Mouse (Mus musculus) testis, adult 2 months (tissue): ENCODE measurements around the gene Ybx2. TPM values are rescaled to one million over a fixed set of nuclear protein-coding genes. Genes with fewer than 3 reads are reported as not detected.

Experiments
- H3K27ac ChIP-seq: fragments of 200-500 bp; 2 replicates; pipeline ENCODE4 v1.5.1; 2012; ENCODE audit warnings: low read depth, low read length; ENCODE audit not compliant: control insufficient read depth, insufficient read depth
- H3K27me3 ChIP-seq: fragments of 200-500 bp; 2 replicates; pipeline ENCODE4 v1.6.1; 2012; ENCODE audit warnings: mild to moderate bottlenecking, low read length, moderate library complexity; ENCODE audit not compliant: control insufficient read depth, insufficient read depth
- H3K36me3 ChIP-seq: fragments of 200-500 bp; 2 replicates; pipeline ENCODE4 v1.6.1; 2012; ENCODE audit warnings: mild to moderate bottlenecking, low read length; ENCODE audit not compliant: control insufficient read depth, insufficient read depth
- H3K4me1 ChIP-seq: fragments of 200-500 bp; 2 replicates; pipeline ENCODE4 v1.6.1; 2012; ENCODE audit warnings: low read length; ENCODE audit not compliant: control insufficient read depth, insufficient read depth
- H3K4me3 ChIP-seq: fragments of 200-500 bp; 2 replicates; pipeline ENCODE4 v1.5.1; 2012; ENCODE audit warnings: low read depth, mild to moderate bottlenecking, low read length, moderate library complexity, mixed read lengths; ENCODE audit not compliant: control insufficient read depth
- CTCF ChIP-seq: fragments of 200-500 bp; IDR thresholded peaks from 2 replicates; pipeline ENCODE4 v1.5.1; 2012; ENCODE audit warnings: low read depth, mild to moderate bottlenecking, inconsistent platforms, low read length, moderate library complexity; ENCODE audit not compliant: control insufficient read depth, insufficient read depth, insufficient replicate concordance
- POLR2A ChIP-seq: fragments of 200-500 bp; IDR thresholded peaks from 2 replicates; pipeline ENCODE4 v1.6.1; 2012; ENCODE audit warnings: low read depth, mild to moderate bottlenecking, inconsistent platforms, low read length, moderate library complexity; ENCODE audit not compliant: control insufficient read depth
- polyA plus RNA-seq: library from polyadenylated mRNA; depleted of rRNA; stranded (reverse); fragments of >200 nt; gene quantifications from 2 replicates; pipeline ENCODE4 v1.2.3, GENCODE M21; 2012

Gene Ybx2
- polyA plus RNA-seq, 1 experiment: 3,883 TPM

DNA sequence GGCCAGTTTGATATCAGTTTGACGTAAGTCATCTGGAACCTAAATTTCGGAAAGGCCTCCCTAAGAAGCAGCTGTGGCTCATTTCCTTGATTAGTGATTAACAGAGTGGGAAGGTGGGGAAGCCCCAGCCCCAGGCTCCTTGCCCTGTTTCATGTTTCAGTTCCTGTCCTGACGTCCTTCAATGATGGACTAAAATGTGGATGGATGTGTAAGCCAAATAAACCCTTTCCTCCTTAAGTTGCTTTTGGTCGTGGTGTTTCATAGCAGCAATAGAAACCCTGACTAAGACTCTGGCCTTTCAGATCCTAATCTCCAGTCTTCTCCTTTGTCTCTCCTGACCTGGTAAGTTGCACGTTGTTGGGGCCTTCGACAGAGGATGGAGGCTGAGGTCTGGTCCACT is 34.6 kb downstream of the Ybx2 start:
- H3K36me3 ChIP-seq: peaks cover 2% of the 10 kb centered on the region; the same call in 1 of the 2 replicates
- peaks cover 19% of the 10 kb centered on the region for H3K4me1 ChIP-seq
- H3K27me3 ChIP-seq: no peaks in the 10 kb centered on the region
- H3K4me3 ChIP-seq: no peak overlapping the region
- H3K27ac ChIP-seq: no peak overlapping the region
- no peak for TF ChIP-seq CTCF
- TF ChIP-seq POLR2A: no peak

DNA sequence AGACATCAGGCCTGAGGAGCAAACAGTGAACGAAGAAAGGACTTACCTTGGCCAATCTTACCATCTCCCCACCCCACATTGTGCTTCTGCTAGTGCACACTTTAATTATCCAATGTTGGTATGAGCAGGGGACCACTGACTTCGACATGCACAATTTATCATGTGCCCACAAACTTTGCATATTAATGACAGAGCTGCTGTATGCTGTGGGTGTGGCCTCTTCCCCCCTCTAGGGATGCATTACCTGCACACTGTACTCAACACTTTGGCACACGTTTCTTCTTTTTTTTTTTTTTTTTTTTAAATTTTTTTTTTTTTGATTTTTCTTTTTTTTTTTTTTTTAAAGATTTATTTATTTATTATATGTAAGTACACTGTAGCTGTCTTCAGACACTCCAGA is 35.2 kb downstream of the Ybx2 start:
- Histone ChIP-seq H3K27ac (no peak overlapping the region), H3K27me3 (no peaks in the 10 kb centered on the region), H3K4me3 (no peak overlapping the region), H3K4me1 (peaks cover 14% of the 10 kb centered on the region), H3K36me3 (peaks cover 2% of the 10 kb centered on the region; the same call in 1 of the 2 replicates)
- TF ChIP-seq CTCF: no peak
- TF ChIP-seq POLR2A: no peak

DNA sequence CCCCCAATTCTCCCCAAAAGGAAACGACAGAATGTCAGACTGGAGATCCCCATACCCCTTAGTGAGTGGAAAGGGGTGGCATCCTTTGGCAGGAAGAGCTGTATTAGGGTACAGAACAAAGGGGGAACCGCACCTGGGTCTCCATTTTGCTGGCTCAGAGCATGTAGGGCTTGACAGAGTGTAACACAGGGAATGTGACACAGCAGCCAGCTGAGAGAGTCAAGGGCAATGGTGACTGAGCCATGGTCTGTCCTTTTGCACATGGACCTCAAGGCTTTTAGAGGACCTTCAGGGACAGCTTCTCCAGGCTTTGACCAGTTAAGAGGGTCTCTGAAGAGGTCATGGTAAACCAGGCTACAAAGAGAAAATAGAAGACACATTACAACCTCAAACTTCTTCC is 39.3 kb downstream of the Ybx2 start:
- Histone ChIP-seq H3K4me3 (no peak overlapping the region), H3K27me3 (no peaks in the 10 kb centered on the region), H3K27ac (no peak overlapping the region), H3K4me1 (no peaks in the 10 kb centered on the region; the same call in 1 of the 2 replicates), H3K36me3 (peaks cover 2% of the 10 kb centered on the region)
- TF ChIP-seq CTCF: no peak
- no peak for TF ChIP-seq POLR2A

DNA sequence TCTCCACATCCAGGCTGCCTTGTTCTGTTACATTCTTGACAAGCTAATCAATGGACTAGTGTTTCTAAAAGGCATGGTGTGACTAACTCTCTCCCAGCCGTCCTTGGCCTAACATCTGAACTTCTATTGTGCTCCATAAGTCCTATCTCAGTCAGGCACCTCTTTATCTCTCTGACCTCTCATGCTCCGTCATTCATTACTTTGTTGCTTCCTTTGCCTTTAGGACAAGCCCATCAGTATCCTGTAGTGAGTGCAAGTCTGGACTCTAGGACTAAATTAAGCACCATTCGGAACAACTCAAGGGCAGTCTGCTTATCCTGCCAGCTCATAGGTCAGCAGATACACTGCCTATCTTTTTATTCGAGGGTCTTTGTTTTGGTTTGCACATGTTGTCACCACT is 40.7 kb downstream of the Ybx2 start:
- no peaks in the 10 kb centered on the region; the same call in 1 of the 2 replicates for H3K4me1 ChIP-seq
- no peaks in the 10 kb centered on the region; the same call in none of the 2 replicates for H3K36me3 ChIP-seq
- no peak for TF ChIP-seq POLR2A
- no peak for TF ChIP-seq CTCF
- H3K4me3 ChIP-seq: no peak overlapping the region
- no peaks in the 10 kb centered on the region for H3K27me3 ChIP-seq
- no peak overlapping the region for H3K27ac ChIP-seq

DNA sequence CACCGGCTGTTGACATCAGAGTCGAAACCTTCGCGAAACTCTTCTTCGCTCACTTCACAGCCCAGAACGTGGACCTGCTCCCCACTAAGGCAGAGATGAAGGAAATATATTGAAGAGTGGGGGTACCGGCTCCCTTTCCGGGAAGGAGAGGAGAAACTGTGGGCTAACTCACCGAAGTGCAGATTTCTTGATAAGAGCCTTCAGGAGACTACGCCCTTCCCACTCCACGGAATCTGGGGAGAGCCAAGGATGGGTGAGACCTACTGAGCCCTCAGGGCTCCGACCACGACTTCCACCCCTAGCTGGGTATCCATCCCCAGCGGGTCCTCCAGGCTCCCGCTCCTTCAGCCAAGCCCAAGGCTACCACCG is 44.2 kb downstream of the Ybx2 start:
- TF ChIP-seq POLR2A: no peak
- no peak for TF ChIP-seq CTCF
- Histone ChIP-seq H3K36me3 (peaks cover 3% of the 10 kb centered on the region; the same call in 1 of the 2 replicates), H3K4me1 (peaks cover 7% of the 10 kb centered on the region), H3K4me3 (peak overlapping the region; percentile 91), H3K27ac (peak overlapping the region; percentile 82), H3K27me3 (no peaks in the 10 kb centered on the region)

DNA sequence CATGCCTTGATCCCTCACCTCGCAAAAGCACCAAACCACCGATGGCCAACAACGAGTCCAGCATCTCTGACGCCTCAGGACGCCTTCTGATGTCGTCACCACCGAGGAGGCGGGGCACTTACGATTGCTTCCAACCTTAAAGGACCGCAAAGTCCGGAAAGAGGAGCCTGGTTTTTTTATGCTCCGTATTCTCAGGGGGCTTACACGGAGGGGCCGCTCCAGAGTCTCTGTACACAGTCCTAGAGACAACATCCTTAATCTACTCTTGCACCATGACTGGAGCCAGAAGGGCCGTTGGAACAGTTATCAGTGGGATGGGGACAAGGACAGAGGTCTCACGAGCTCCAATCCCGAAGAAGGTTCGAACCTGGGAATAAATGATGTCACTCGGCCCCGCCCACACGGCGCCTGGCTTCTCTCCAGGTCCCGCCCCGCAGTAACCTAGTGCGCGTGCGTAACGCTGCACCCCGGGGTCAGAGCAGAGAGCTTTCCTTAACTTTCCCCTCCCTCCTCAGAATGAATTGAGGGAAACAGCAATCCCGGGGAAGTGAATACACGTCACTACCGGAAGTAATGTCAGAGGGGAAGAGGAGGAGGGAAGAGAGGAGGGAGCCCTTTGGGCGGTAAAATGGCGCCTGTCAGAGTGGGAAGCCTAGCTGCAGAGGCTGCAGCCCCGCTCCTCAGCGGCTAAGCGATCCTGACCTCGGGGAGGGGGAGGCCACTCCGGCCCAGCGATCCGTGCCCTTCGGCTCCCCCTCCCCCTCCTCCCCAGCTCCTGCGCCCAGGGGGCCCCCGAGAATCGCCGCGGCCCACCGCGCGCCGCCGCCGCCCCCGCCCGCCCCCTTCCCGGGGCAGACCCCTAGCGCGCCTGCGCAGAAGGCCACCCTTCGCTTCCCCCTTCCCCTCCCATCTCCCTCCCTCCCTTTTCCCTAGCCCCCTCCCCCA is 44.9 kb downstream of the Ybx2 start:
- H3K4me1 ChIP-seq: peaks cover 7% of the 10 kb centered on the region
- H3K27me3 ChIP-seq: no peaks in the 10 kb centered on the region
- H3K27ac ChIP-seq: peak overlapping the region; percentile 82
- H3K36me3 ChIP-seq: peaks cover 3% of the 10 kb centered on the region
- H3K4me3 ChIP-seq: peak overlapping the region; percentile 91
- peak; percentile 90 for TF ChIP-seq POLR2A
- TF ChIP-seq CTCF: no peak

DNA sequence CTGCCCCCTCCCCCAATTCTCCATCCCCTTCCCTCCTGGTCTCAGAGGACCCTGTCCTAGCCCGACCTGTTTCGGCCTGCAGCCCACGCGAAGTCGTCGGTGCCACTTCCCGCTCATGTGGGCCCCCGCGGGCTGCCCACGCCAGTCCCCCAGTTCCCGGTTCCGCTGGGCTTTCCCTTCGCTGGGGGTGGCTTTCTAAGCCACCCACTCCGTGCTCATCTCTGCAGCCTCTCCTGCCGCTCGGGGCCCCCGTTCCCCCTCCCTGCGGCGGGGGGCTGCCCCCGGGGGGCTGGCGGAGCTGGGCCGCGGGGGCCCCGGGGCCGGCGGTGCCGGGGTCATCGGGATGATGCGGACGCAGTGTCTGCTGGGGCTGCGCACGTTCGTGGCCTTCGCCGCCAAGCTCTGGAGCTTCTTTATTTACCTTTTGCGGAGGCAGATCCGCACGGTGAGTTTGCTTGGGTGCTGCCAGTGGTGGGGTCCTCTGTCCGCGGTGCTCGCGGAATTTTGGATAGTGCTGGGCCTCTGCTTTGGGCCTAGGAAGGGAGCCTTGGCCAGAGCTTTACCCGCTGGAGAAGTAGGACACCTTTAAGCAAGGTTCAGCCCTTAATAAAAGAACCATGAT is 45.7 kb downstream of the Ybx2 start, which contains the start of gene Ctdnep1:
Ctdnep1 (plus strand) TSS at position 16 of the 622 bp plus-strand sequence.
- Histone ChIP-seq H3K27ac (peak within 1 kb of the TSS; percentile 86), H3K27me3 (no peaks in the 10 kb centered on the region), H3K36me3 (peaks cover 3% of the 10 kb centered on the region), H3K4me3 (peak within 1 kb of the TSS; percentile 91), H3K4me1 (peaks cover 7% of the 10 kb centered on the region)
- TF ChIP-seq POLR2A: no peak
- no peak for TF ChIP-seq CTCF
